Mouse (Mus musculus) forebrain, embryonic 16.5 days (tissue): ENCODE measurements around the gene Dnah9. TPM values are rescaled to one million over a fixed set of nuclear protein-coding genes. Genes with fewer than 3 reads are reported as not detected.

Source experiments
- ATAC-seq: fragments of 200-750 bp; cut with Nextera tagmentation; 2 replicates; pipeline ENCODE4 v1.8.0; 2017; ENCODE audit warnings: mild to moderate bottlenecking, moderate library complexity
- H3K27ac ChIP-seq: fragments of 300-500 bp; sonication (generic); 2 replicates; pipeline ENCODE4 v1.5.1; 2014; ENCODE audit warnings: low read length, control low read depth
- H3K27me3 ChIP-seq: fragments of 300-500 bp; sonication (generic); replicated peaks from 2 replicates; pipeline ENCODE4 v1.6.1; 2014; ENCODE audit warnings: low read length; ENCODE audit not compliant: control insufficient read depth, insufficient read depth
- H3K36me3 ChIP-seq: fragments of 300-500 bp; sonication (generic); 2 replicates; pipeline ENCODE4 v1.6.1; 2014; ENCODE audit not compliant: control insufficient read depth, insufficient read depth
- H3K4me1 ChIP-seq: fragments of 300-500 bp; sonication (generic); replicated peaks from 2 replicates; pipeline ENCODE4 v1.6.1; 2014; ENCODE audit warnings: low read length; ENCODE audit not compliant: control insufficient read depth, insufficient read depth
- H3K4me2 ChIP-seq: fragments of 300-500 bp; sonication (generic); 2 replicates; pipeline ENCODE4 v1.6.1; 2014; ENCODE audit warnings: mild to moderate bottlenecking, low read length, control low read depth
- H3K4me3 ChIP-seq: fragments of 300-500 bp; sonication (generic); replicated peaks from 2 replicates; pipeline ENCODE4 v1.5.1; 2014; ENCODE audit warnings: mild to moderate bottlenecking, low read length, control low read depth
- H3K9ac ChIP-seq: fragments of 300-500 bp; sonication (generic); replicated peaks from 2 replicates; pipeline ENCODE4 v1.6.1; 2014; ENCODE audit warnings: low read depth, low read length, control low read depth
- H3K9me3 ChIP-seq: fragments of 300-500 bp; sonication (generic); 2 replicates; pipeline ENCODE4 v1.6.1; 2016; ENCODE audit warnings: low read length; ENCODE audit not compliant: control insufficient read depth
- WGBS: fragments of 180-500 bp; shearing (Covaris S2); extraction: QIAGEN DNeasy Blood & Tissue Kit; methylation state at CpG from one replicate; pipeline ENCODE4 v1.1.7; 2014; 5-methylcytosine and 5-hydroxymethylcytosine counted together
- polyA plus RNA-seq: library from polyadenylated mRNA; unstranded; fragments of >200 nt; fragmentation: Nextera tagmentation; extraction: Ambion mirVana; gene quantifications from 2 replicates; pipeline ENCODE4 v1.2.1, GENCODE M21; 2015

Gene Dnah9
- polyA plus RNA-seq, 1 experiment from 2014 or later, result 1.7 TPM

- Histone ChIP-seq H3K9ac (no peak overlapping the region), H3K4me2 (no peak overlapping the region), H3K27ac (no peak overlapping the region), H3K9me3 (no peaks in the 10 kb centered on the region), H3K4me3 (no peak overlapping the region), H3K36me3 (no peaks in the 10 kb centered on the region), H3K27me3 (no peaks in the 10 kb centered on the region), H3K4me1 (peaks cover 17% of the 10 kb centered on the region)
- WGBS, result 92% methylated on average over 2 of the region's 2 CpGs
- no peak for ATAC-seq
Observed at GRCm38 (mm10) chr11:65881465-65881864, 286.9 kb downstream of the Dnah9 start.

GRCm38 (mm10) chr11:65877146-65877775 lies 291.1 kb downstream of the Dnah9 start:
- H3K27ac ChIP-seq, result no peak overlapping the region
- no peaks in the 10 kb centered on the region for H3K36me3 ChIP-seq
- no peak overlapping the region for H3K4me2 ChIP-seq
- no peaks in the 10 kb centered on the region for H3K9me3 ChIP-seq
- no peak overlapping the region for H3K9ac ChIP-seq
- H3K4me3 ChIP-seq, result no peak overlapping the region
- H3K4me1 ChIP-seq, result peaks cover 17% of the 10 kb centered on the region
- ATAC-seq, result peak; percentile 45; the same call in 1 of the 2 replicates
- H3K27me3 ChIP-seq, result peaks cover 16% of the 10 kb centered on the region; the same call in 1 of the 2 replicates
- 8% methylated on average over 1 of the region's 1 CpGs for WGBS

- no peaks in the 10 kb centered on the region for H3K4me1 ChIP-seq
- no peak for ATAC-seq
- H3K27ac ChIP-seq, result no peak overlapping the region
- no peak overlapping the region for H3K9ac ChIP-seq
- H3K36me3 ChIP-seq, result no peaks in the 10 kb centered on the region
- no peaks in the 10 kb centered on the region for H3K9me3 ChIP-seq
- WGBS, result 22% methylated on average over 4 of the region's 4 CpGs
- no peaks in the 10 kb centered on the region for H3K27me3 ChIP-seq
- H3K4me3 ChIP-seq, result no peak overlapping the region
- H3K4me2 ChIP-seq, result no peak overlapping the region
Observed at GRCm38 (mm10) chr11:65861476-65861875, 306.9 kb downstream of the Dnah9 start.

GRCm38 (mm10) chr11:65852066-65852465 lies 316.3 kb downstream of the Dnah9 start:
- no peaks in the 10 kb centered on the region for H3K27me3 ChIP-seq
- no peaks in the 10 kb centered on the region for H3K36me3 ChIP-seq
- H3K4me2 ChIP-seq, result no peak overlapping the region
- H3K9me3 ChIP-seq, result no peaks in the 10 kb centered on the region
- no peak overlapping the region for H3K27ac ChIP-seq
- no peak overlapping the region for H3K4me3 ChIP-seq
- WGBS, result 32% methylated on average over 1 of the region's 1 CpGs
- no peak overlapping the region for H3K9ac ChIP-seq
- H3K4me1 ChIP-seq, result no peaks in the 10 kb centered on the region
- no peak for ATAC-seq

- no peak overlapping the region for H3K4me3 ChIP-seq
- H3K9me3 ChIP-seq, result no peaks in the 10 kb centered on the region
- ATAC-seq, result no peak
- no peaks in the 10 kb centered on the region for H3K4me1 ChIP-seq
- no peak overlapping the region for H3K4me2 ChIP-seq
- WGBS, result 86% methylated on average over 5 of the region's 5 CpGs
- no peak overlapping the region for H3K27ac ChIP-seq
- no peaks in the 10 kb centered on the region for H3K27me3 ChIP-seq
- H3K9ac ChIP-seq, result no peak overlapping the region
- no peaks in the 10 kb centered on the region for H3K36me3 ChIP-seq
Observed at GRCm38 (mm10) chr11:65846446-65846845, 321.9 kb downstream of the Dnah9 start.

- Histone ChIP-seq H3K9ac (no peak overlapping the region), H3K36me3 (no peaks in the 10 kb centered on the region), H3K9me3 (no peaks in the 10 kb centered on the region), H3K27ac (no peak overlapping the region), H3K4me1 (peaks cover 7% of the 10 kb centered on the region; the same call in 1 of the 2 replicates), H3K4me3 (no peak overlapping the region), H3K27me3 (no peaks in the 10 kb centered on the region), H3K4me2 (no peak overlapping the region)
- 52% methylated on average over 8 of the region's 8 CpGs for WGBS
- peak; percentile 71 for ATAC-seq
Observed at GRCm38 (mm10) chr11:65838999-65839398, 329.4 kb downstream of the Dnah9 start.

GRCm38 (mm10) chr11:65824556-65824955 lies 343.8 kb downstream of the Dnah9 start:
- H3K9me3 ChIP-seq, result no peaks in the 10 kb centered on the region
- no peaks in the 10 kb centered on the region for H3K27me3 ChIP-seq
- no peak overlapping the region for H3K9ac ChIP-seq
- H3K4me3 ChIP-seq, result no peak overlapping the region
- no peak overlapping the region for H3K4me2 ChIP-seq
- 91% methylated on average over 3 of the region's 3 CpGs for WGBS
- H3K27ac ChIP-seq, result no peak overlapping the region
- no peaks in the 10 kb centered on the region for H3K4me1 ChIP-seq
- no peak for ATAC-seq
- H3K36me3 ChIP-seq, result peaks cover 9% of the 10 kb centered on the region

GRCm38 (mm10) chr11:65820877-65821276 lies 347.5 kb downstream of the Dnah9 start:
- H3K4me3 ChIP-seq, result no peak overlapping the region
- peaks cover 5% of the 10 kb centered on the region for H3K4me1 ChIP-seq
- H3K36me3 ChIP-seq, result peaks cover 7% of the 10 kb centered on the region
- no peaks in the 10 kb centered on the region for H3K9me3 ChIP-seq
- no peak overlapping the region for H3K9ac ChIP-seq
- H3K4me2 ChIP-seq, result no peak overlapping the region
- H3K27me3 ChIP-seq, result no peaks in the 10 kb centered on the region
- peak; percentile 79 for ATAC-seq
- H3K27ac ChIP-seq, result no peak overlapping the region
- WGBS, result 9% methylated on average over 7 of the region's 7 CpGs

GRCm38 (mm10) chr11:65820280-65820679 lies 348.1 kb downstream of the Dnah9 start:
- Histone ChIP-seq H3K4me3 (no peak overlapping the region), H3K9ac (no peak overlapping the region), H3K9me3 (no peaks in the 10 kb centered on the region), H3K27me3 (no peaks in the 10 kb centered on the region), H3K36me3 (peaks cover 7% of the 10 kb centered on the region), H3K4me1 (peaks cover 8% of the 10 kb centered on the region), H3K27ac (no peak overlapping the region), H3K4me2 (no peak overlapping the region)
- WGBS, result 62% methylated on average over 5 of the region's 5 CpGs
- peak; percentile 70 for ATAC-seq

GRCm38 (mm10) chr11:65818193-65818592 lies 350.2 kb downstream of the Dnah9 start:
- Histone ChIP-seq H3K36me3 (peaks cover 9% of the 10 kb centered on the region), H3K4me2 (no peak overlapping the region), H3K9ac (no peak overlapping the region), H3K27me3 (no peaks in the 10 kb centered on the region), H3K9me3 (no peaks in the 10 kb centered on the region), H3K4me1 (peaks cover 8% of the 10 kb centered on the region), H3K4me3 (no peak overlapping the region), H3K27ac (no peak overlapping the region)
- ATAC-seq, result no peak
- WGBS, result 77% methylated on average over 1 of the region's 1 CpGs
